In the genomic region with DNA sequence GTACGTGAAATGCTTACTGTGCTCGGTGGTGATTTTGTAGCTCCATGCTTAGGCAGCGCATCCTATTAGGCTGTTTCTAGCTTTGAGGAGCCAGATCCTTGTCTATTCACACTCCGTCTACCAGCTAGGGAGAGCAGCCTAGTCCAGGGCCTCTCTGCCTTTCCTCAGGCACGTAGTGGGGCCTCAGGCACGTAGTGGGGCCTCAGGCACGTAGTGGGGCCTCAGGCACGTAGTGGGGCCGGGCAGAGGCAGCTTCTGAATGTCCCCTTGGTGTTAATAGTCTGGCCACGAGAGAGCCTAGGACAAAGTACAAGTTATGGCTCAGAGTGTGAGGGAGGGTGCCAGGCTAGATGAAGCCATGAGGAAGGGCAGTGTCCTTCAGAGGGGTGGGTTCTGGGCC, we compare ENCODE assay signal across 17 mouse cellular contexts. TPM values are rescaled to one million over a fixed set of nuclear protein-coding genes. Genes with fewer than 3 reads are reported as not detected.
DNase-seq lines count a peak whose midpoint lies in the region; ATAC-seq and TF ChIP-seq lines count a peak whose summit lies in the region.
"Had no signal": no experiment of that assay in that cellular context is flagged by ENCODE, and none has a peak within 500 bp of the region (broad histone marks: within the 10 kb centered on the region; RNA-seq: fewer than 3 reads in every experiment).

No protein-coding gene starts in this region.

- no peak overlapping the region for H3K4me2 ChIP-seq in heart, embryonic 15.5 days
- H3K4me2 ChIP-seq in CH12.LX (ENCODE audit: insufficient read depth, low read depth, poor library complexity, severe bottlenecking) = no peak overlapping the region
- H3K4me2 ChIP-seq: embryonic facial prominence, embryonic 13.5 days; embryonic facial prominence, embryonic 15.5 days; forebrain, embryonic 12.5 days had no signal

- no peak for DNase-seq in heart, postnatal 14 days
- DNase-seq in CH12.LX (ENCODE audit: extremely low read depth) = no peak
- DNase-seq in MEL (ENCODE audit: low read depth, low spot score) = no peak
- DNase-seq in urinary bladder, postnatal 4 days (ENCODE audit: low spot score in 2 of 2) = no peak
- no peak for DNase-seq in spleen, adult 12 weeks (ENCODE audit: low spot score)
- DNase-seq: embryo, embryonic 11 days had no signal

- no peak overlapping the region for H3K9ac ChIP-seq in heart, embryonic 15.5 days
- no peak overlapping the region for H3K9ac ChIP-seq in CH12.LX (ENCODE audit: insufficient read depth, low read depth)
- H3K9ac ChIP-seq in MEL (ENCODE audit: control insufficient read depth, low read depth, low read length, poor library complexity, severe bottlenecking) = no peak overlapping the region
- H3K9ac ChIP-seq: embryonic facial prominence, embryonic 13.5 days; embryonic facial prominence, embryonic 15.5 days; forebrain, embryonic 12.5 days had no signal

- TF ChIP-seq POLR2A in CH12.LX (IDR thresholded peaks at IDR 0.05; ENCODE audit: low read depth, low read length) (no peak), MEL (IDR thresholded peaks at IDR 0.05; ENCODE audit: control insufficient read depth in 1 of 2, insufficient read depth in 1 of 2, low read depth in 1 of 2, low read length in 2 of 2, poor library complexity in 1 of 2) (no peak)

- intact Hi-C loops in heart, postnatal 14 days (cut with DNase I) = no loop called here

- peaks cover 9% of the 10 kb centered on the region for H3K4me1 ChIP-seq in heart, embryonic 15.5 days (replicated peaks)
- H3K4me1 ChIP-seq in CH12.LX (ENCODE audit: control insufficient read depth in 1 of 2, insufficient read depth in 2 of 2) (no peaks in the 10 kb centered on the region), MEL (ENCODE audit: control insufficient read depth in 1 of 2, insufficient read depth in 2 of 2, low read length in 2 of 2) (no peaks in the 10 kb centered on the region)
- H3K4me1 ChIP-seq: embryonic facial prominence, embryonic 13.5 days; embryonic facial prominence, embryonic 15.5 days; forebrain, embryonic 10.5 days; forebrain, embryonic 12.5 days had no signal

- no peaks in the 10 kb centered on the region for H3K27me3 ChIP-seq in heart, embryonic 15.5 days
- H3K27me3 ChIP-seq in CH12.LX (replicated peaks) (no peaks in the 10 kb centered on the region), MEL (ENCODE audit: control insufficient read depth in 1 of 2, insufficient read depth in 2 of 2, low read length in 2 of 2) (no peaks in the 10 kb centered on the region)
- H3K27me3 ChIP-seq: embryonic facial prominence, embryonic 13.5 days; embryonic facial prominence, embryonic 15.5 days; forebrain, embryonic 12.5 days had no signal

- H3K79me2 ChIP-seq in CH12.LX (replicated peaks; ENCODE audit: control insufficient read depth, extremely low read depth, insufficient read depth, poor library complexity, severe bottlenecking) (no peaks in the 10 kb centered on the region), MEL (ENCODE audit: control insufficient read depth, insufficient read depth, low read length, poor library complexity) (no peaks in the 10 kb centered on the region)

- in situ Hi-C loops in CH12.LX (cut with MboI; ENCODE audit: low pct_ligation_motif_present, low pct_unique_long_range_greater_than_20kb, low sequenced_read_pairs) = no loop called here

- ATAC-seq in heart, embryonic 15.5 days (replicated peaks; ENCODE audit: insufficient number of reproducible peaks, insufficient read depth, low FRiP score, low read depth) = peak; percentile 25; the same call in 1 of the 2 replicates
- peak; percentile 33 for ATAC-seq in megakaryocyte-erythroid progenitor cell, adult 5-6 weeks (replicated peaks; ENCODE audit: low FRiP score, low TSS enrichment, poor library complexity, severe bottlenecking)
- ATAC-seq: forebrain, embryonic 14.5 days; forebrain, embryonic 16.5 days had no signal

- WGBS in heart, embryonic 15.5 days = 91% methylated on average over 10 of the region's 10 CpGs

- no peak overlapping the region for H3K4me3 ChIP-seq in heart, embryonic 15.5 days
- H3K4me3 ChIP-seq in CH12.LX (replicated peaks in 1 of 3; ENCODE audit: low read depth in 2 of 3, low read length in 2 of 3, poor library complexity in 1 of 3) = no peak overlapping the region
- H3K4me3 ChIP-seq in MEL (ENCODE audit: control insufficient read depth in 1 of 2, insufficient read depth in 1 of 2, low read depth in 2 of 2, low read length in 2 of 2) = no peak overlapping the region
- H3K4me3 ChIP-seq: embryonic facial prominence, embryonic 13.5 days; embryonic facial prominence, embryonic 15.5 days; erythroblast, embryonic 14.5 days; forebrain, embryonic 10.5 days; forebrain, embryonic 12.5 days had no signal

- TF ChIP-seq RAD21 in CH12.LX (IDR thresholded peaks at IDR 0.05; ENCODE audit: low read depth, low read length) = no peak
- TF ChIP-seq RAD21 in MEL (IDR thresholded peaks at IDR 0.05; ENCODE audit: low read depth, low read length) = no peak

- H3K9me3 ChIP-seq in heart, embryonic 15.5 days (replicated peaks) = no peaks in the 10 kb centered on the region
- H3K9me3 ChIP-seq in CH12.LX (replicated peaks; ENCODE audit: low read length) (no peaks in the 10 kb centered on the region), MEL (replicated peaks; ENCODE audit: insufficient read depth, low read length) (no peaks in the 10 kb centered on the region)
- H3K9me3 ChIP-seq: embryonic facial prominence, embryonic 13.5 days; embryonic facial prominence, embryonic 15.5 days; forebrain, embryonic 10.5 days; forebrain, embryonic 12.5 days; G1E had no signal

- TF ChIP-seq CTCF in CH12.LX (conservative IDR thresholded peaks at IDR 0.05 in 1 of 2, IDR thresholded peaks at IDR 0.05 in 1 of 2; ENCODE audit: low read depth in 2 of 2, low read length in 2 of 2) (no peak), MEL (IDR thresholded peaks at IDR 0.05 in 2 of 3, conservative IDR thresholded peaks at IDR 0.05 in 1 of 3; ENCODE audit: control insufficient read depth in 1 of 3, insufficient read depth in 1 of 3, low read depth in 2 of 3, low read length in 3 of 3, poor library complexity in 1 of 3, severe bottlenecking in 1 of 3) (no peak)

- dilution Hi-C loops in CH12.LX (cut with MboI; ENCODE audit: extremely low pct_ligation_motif_present, extremely low pct_unique_long_range_greater_than_20kb, low sequenced_read_pairs) = no loop called here

- H3K27ac ChIP-seq in heart, embryonic 15.5 days = no peak overlapping the region
- no peak overlapping the region for H3K27ac ChIP-seq in CH12.LX (ENCODE audit: insufficient read depth, low read depth)
- no peak overlapping the region for H3K27ac ChIP-seq in MEL (ENCODE audit: control insufficient read depth, low read depth, low read length)
- H3K27ac ChIP-seq: embryonic facial prominence, embryonic 13.5 days; embryonic facial prominence, embryonic 15.5 days; forebrain, embryonic 10.5 days; forebrain, embryonic 12.5 days had no signal

- H3K36me3 ChIP-seq in heart, embryonic 15.5 days = peaks cover 60% of the 10 kb centered on the region
- H3K36me3 ChIP-seq in CH12.LX (replicated peaks in 1 of 2; ENCODE audit: control insufficient read depth in 1 of 2, insufficient read depth in 1 of 2, low read length in 1 of 2) (peaks cover 77 to 94% of the 10 kb centered on the region in 2 experiments), MEL (ENCODE audit: control insufficient read depth in 1 of 2, insufficient read depth in 2 of 2, low read length in 2 of 2) (peaks cover 0 to 18% of the 10 kb centered on the region in 2 experiments; a peak in 3 of 4 replicates)

- TF ChIP-seq EP300 in CH12.LX (IDR thresholded peaks at IDR 0.05; ENCODE audit: low read length) = no peak
- no peak for TF ChIP-seq EP300 in MEL (IDR thresholded peaks at IDR 0.05; ENCODE audit: low read depth in 1 of 2, low read length in 2 of 2)

TF ChIP-seq in CH12.LX, 34 proteins besides CTCF, POLR2A, EP300 and RAD21 (continues in another document):
- no peak for TF ChIP-seq JUN (IDR thresholded peaks at IDR 0.05; ENCODE audit: insufficient read depth, low read depth, low read length)

TF ChIP-seq in MEL, 35 proteins besides CTCF, POLR2A, EP300 and RAD21 (continues in another document):
- no peak for TF ChIP-seq BHLHE40 (IDR thresholded peaks at IDR 0.05; ENCODE audit: borderline replicate concordance, low read depth, low read length)

RNA-seq across cellular contexts. Expression of gene Rasl10a, which starts 25.2 kb away (rescaled TPM):
- polyA plus RNA-seq in heart, embryonic 15.5 days (2015; fragmentation: Nextera tagmentation; extraction: Ambion mirVana) = 0.96 and 1.1 TPM in 2 replicates
- total RNA-seq in heart, postnatal 14 days (2021) = 1 to 10 TPM; 3.7 to 4.4 TPM
- 6.5 and 9.1 TPM in 2 replicates for total RNA-seq in CH12.LX (2012; rRNA removed)
- total RNA-seq in CH12.LX (2014; rRNA removed) = 2.1 and 3.0 TPM in 2 replicates
- polyA plus RNA-seq in CH12.LX (2012; ENCODE audit: insufficient read length, low read depth) = 6.3 and 7.5 TPM in 2 replicates
- total RNA-seq in MEL (2012; rRNA removed) = 0.23 TPM in 1 of 2 replicates, not detected in the other
- polyA plus RNA-seq in MEL (2012; ENCODE audit: insufficient read depth in 1 of 2, insufficient read length in 2 of 2, low read depth in 1 of 2, low replicate concordance in 2 of 2, missing spikeins in 1 of 2) = 1 to 10 TPM in 1 of 2 experiments, not detected in 1; 1.3 TPM
- not detected in 2 replicates for total RNA-seq in megakaryocyte-erythroid progenitor cell, adult 5-6 weeks (2014; fragmentation: Nextera tagmentation)
- total RNA-seq in megakaryocyte-erythroid progenitor cell, adult 5-6 weeks (2017) = not detected in 2 replicates
- total RNA-seq: common myeloid progenitor, adult 5-6 weeks had no signal
- polyA plus RNA-seq: erythroblast, embryonic 14.5 days had no signal

RNA-seq across cellular contexts. Expression of gene Gas2l1, which starts 32.4 kb away (rescaled TPM):
- 19.4 and 28.2 TPM in 2 replicates for polyA plus RNA-seq in heart, embryonic 15.5 days (2015; fragmentation: Nextera tagmentation; extraction: Ambion mirVana)
- 10 to 100 TPM; 17.8 to 18.7 TPM for total RNA-seq in heart, postnatal 14 days (2021)
- 8.8 and 10.0 TPM in 2 replicates for total RNA-seq in CH12.LX (2012; rRNA removed)
- 2.6 and 3.3 TPM in 2 replicates for total RNA-seq in CH12.LX (2014; rRNA removed)
- polyA plus RNA-seq in CH12.LX (2012; ENCODE audit: insufficient read length, low read depth) = 10.2 and 12.5 TPM in 2 replicates
- 41.1 and 43.9 TPM in 2 replicates for total RNA-seq in MEL (2012; rRNA removed)
- polyA plus RNA-seq in MEL (2012; ENCODE audit: insufficient read depth in 1 of 2, insufficient read length in 2 of 2, low read depth in 1 of 2, low replicate concordance in 2 of 2, missing spikeins in 1 of 2) = 10 to 100 TPM in 1 of 2 experiments, not detected in 1; 89.0 TPM
- 0.87 and 4.4 TPM in 2 replicates for total RNA-seq in megakaryocyte-erythroid progenitor cell, adult 5-6 weeks (2014; fragmentation: Nextera tagmentation)
- 1.3 TPM in 1 of 2 replicates, not detected in the other for total RNA-seq in megakaryocyte-erythroid progenitor cell, adult 5-6 weeks (2017)
- total RNA-seq: common myeloid progenitor, adult 5-6 weeks had no signal

RNA-seq across cellular contexts. Expression of gene Ap1b1, which starts 46.1 kb away (rescaled TPM):
- polyA plus RNA-seq in heart, embryonic 15.5 days (2015; fragmentation: Nextera tagmentation; extraction: Ambion mirVana) = 32.1 and 44.9 TPM in 2 replicates
- 10 to 100 TPM; 48.9 to 51.7 TPM for total RNA-seq in heart, postnatal 14 days (2021)
- total RNA-seq in CH12.LX (2012; rRNA removed) = 43.8 and 44.2 TPM in 2 replicates
- 31.2 and 38.6 TPM in 2 replicates for total RNA-seq in CH12.LX (2014; rRNA removed)
- polyA plus RNA-seq in CH12.LX (2012; ENCODE audit: insufficient read length, low read depth) = 51.5 and 57.8 TPM in 2 replicates
- total RNA-seq in MEL (2012; rRNA removed) = 55.1 and 60.1 TPM in 2 replicates
- polyA plus RNA-seq in MEL (2012; ENCODE audit: insufficient read depth in 1 of 2, insufficient read length in 2 of 2, low read depth in 1 of 2, low replicate concordance in 2 of 2, missing spikeins in 1 of 2) = 10 to 100 TPM in 1 of 2 experiments, not detected in 1; 79.3 TPM
- 136 and 160 TPM in 2 replicates for total RNA-seq in megakaryocyte-erythroid progenitor cell, adult 5-6 weeks (2014; fragmentation: Nextera tagmentation)
- 116 and 165 TPM in 2 replicates for total RNA-seq in megakaryocyte-erythroid progenitor cell, adult 5-6 weeks (2017)
